Mouse (Mus musculus): Measurements from ENCODE around the gene 2310033P09Rik. TPM values are rescaled to one million over a fixed set of nuclear protein-coding genes. Genes with fewer than 3 reads are reported as not detected.

2310033P09Rik gene
- polyA plus RNA-seq, 1 experiment from 2014 or later, result 21.3 TPM

DNA sequence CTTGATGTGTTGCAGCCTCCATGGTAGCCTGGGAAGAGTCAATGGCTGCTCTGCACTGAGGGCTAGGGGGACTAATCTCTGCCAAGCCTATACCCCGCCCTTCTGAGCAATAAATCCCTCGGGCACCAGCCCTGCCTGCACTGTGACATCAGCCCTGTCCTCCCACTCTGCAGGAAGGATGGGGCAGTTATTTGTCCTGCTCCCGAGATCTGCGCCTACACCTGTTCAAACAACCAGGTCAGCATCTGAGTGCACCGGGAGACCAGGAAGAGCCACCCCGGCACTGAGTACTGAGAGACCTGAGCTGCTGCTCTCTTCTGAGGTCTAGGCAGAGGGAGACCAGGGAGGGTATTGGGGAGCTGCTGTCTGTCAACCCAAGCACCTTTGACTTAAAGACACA lies 20.4 kb upstream of the 2310033P09Rik start:
- Histone ChIP-seq H3K4me3 (ENCODE audit: low read depth, low read length) (no peak overlapping the region), H3K4me1 (replicated peaks; ENCODE audit: control insufficient read depth, insufficient read depth) (peaks cover 9% of the 10 kb centered on the region), H3K9me3 (ENCODE audit: control insufficient read depth, low read length) (no peaks in the 10 kb centered on the region), H3K9ac (ENCODE audit: low read length) (no peak overlapping the region), H3K4me2 (replicated peaks; ENCODE audit: low read depth) (no peak overlapping the region), H3K27me3 (ENCODE audit: control insufficient read depth, insufficient read depth, low read length) (no peaks in the 10 kb centered on the region), H3K27ac (replicated peaks) (peak overlapping the region; percentile 18; the same call in 1 of the 2 replicates), H3K36me3 (ENCODE audit: control insufficient read depth, insufficient read depth, low read length) (peaks cover 13% of the 10 kb centered on the region)
- TF ChIP-seq EP300 (optimal IDR thresholded peaks at IDR 0.05) (no peak), CTCF (IDR thresholded peaks at IDR 0.05; ENCODE audit: low read depth) (no peak)
- peak; percentile 12 for ATAC-seq (ENCODE audit: low FRiP score, low TSS enrichment)
- peak; percentile 40 for DNase-seq (ENCODE audit: low spot score)
- 58% methylated on average over 6 of the region's 6 CpGs for WGBS

DNA sequence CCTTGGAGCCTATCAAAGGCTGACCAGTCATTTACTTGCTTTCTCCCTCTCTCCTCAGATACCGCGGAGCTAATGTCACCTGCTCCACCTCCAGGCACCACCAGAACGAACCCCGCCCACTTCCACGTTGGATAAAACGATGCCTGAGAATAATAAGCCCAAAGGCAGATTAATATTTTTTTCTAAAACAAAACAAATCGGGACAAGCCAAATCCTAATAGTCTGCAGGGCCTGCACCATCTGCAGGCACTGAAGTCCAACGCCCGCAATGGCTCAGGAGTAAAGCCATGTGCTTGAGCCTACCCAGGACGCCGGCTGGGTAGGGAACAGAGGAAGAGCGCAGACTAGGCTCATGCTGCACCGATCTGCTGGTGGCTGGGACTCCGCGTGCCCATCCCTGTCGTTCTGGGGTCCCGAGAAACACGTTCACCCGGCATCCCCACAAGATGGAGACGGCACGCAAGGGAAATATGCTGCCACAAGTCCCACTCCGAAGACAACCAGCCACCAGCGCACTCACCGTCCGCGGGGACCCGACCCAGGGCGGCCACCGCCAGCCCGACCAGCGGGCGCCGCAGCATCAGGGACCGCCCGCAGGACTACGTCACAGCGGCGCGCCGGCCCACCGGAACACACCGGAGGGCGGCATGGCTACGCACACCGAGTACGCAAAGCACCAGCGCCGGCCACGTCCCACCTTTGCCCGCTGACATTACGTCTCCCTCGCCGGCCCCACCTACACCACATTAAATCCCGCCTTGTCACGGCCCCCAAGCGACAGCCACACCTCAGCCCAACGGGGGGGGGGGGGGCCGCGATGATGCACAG lies 16.7 kb upstream of the 2310033P09Rik start:
- peak overlapping the region; percentile 80 for H3K4me2 ChIP-seq (replicated peaks; ENCODE audit: low read depth)
- no peaks in the 10 kb centered on the region for H3K27me3 ChIP-seq (ENCODE audit: control insufficient read depth, insufficient read depth, low read length)
- 0 out of 2 replicates have a peak, but pooled peaks have one; percentile 2 for TF ChIP-seq CTCF (IDR thresholded peaks at IDR 0.05; ENCODE audit: low read depth)
- TF ChIP-seq EP300 (optimal IDR thresholded peaks at IDR 0.05), result no peak
- peak overlapping the region; percentile 80 for H3K9ac ChIP-seq (ENCODE audit: low read length)
- ATAC-seq (ENCODE audit: low FRiP score, low TSS enrichment) (peak; percentile 93), DNase-seq (ENCODE audit: low spot score) (peak; percentile 96)
- H3K9me3 ChIP-seq (ENCODE audit: control insufficient read depth, low read length), result no peaks in the 10 kb centered on the region
- WGBS, result under 1% methylated on average over 55 of the region's 59 CpGs
- peaks cover 3% of the 10 kb centered on the region; the same call in 1 of the 2 replicates for H3K36me3 ChIP-seq (ENCODE audit: control insufficient read depth, insufficient read depth, low read length)
- H3K4me1 ChIP-seq (replicated peaks; ENCODE audit: control insufficient read depth, insufficient read depth), result peaks cover 2% of the 10 kb centered on the region; the same call in 1 of the 2 replicates
- peak overlapping the region; percentile 63 for H3K4me3 ChIP-seq (ENCODE audit: low read depth, low read length)
- H3K27ac ChIP-seq (replicated peaks), result peak overlapping the region; percentile 96

GRCm38 (mm10) chr11:59192059-59192386 lies 16.1 kb upstream of the 2310033P09Rik start, which contains the start of gene Guk1:
Guk1 (minus strand) TSS chr11:59192212.
- Histone ChIP-seq H3K9me3 (ENCODE audit: control insufficient read depth, low read length) (no peaks in the 10 kb centered on the region), H3K4me3 (ENCODE audit: low read depth, low read length) (peak within 1 kb of the TSS; percentile 63), H3K9ac (ENCODE audit: low read length) (peak within 1 kb of the TSS; percentile 80), H3K4me1 (replicated peaks; ENCODE audit: control insufficient read depth, insufficient read depth) (peaks cover 2% of the 10 kb centered on the region; the same call in 1 of the 2 replicates), H3K36me3 (ENCODE audit: control insufficient read depth, insufficient read depth, low read length) (no peaks in the 10 kb centered on the region), H3K27me3 (ENCODE audit: control insufficient read depth, insufficient read depth, low read length) (no peaks in the 10 kb centered on the region), H3K27ac (replicated peaks) (peak within 1 kb of the TSS; percentile 96), H3K4me2 (replicated peaks; ENCODE audit: low read depth) (peak within 1 kb of the TSS; percentile 80)
- TF ChIP-seq EP300 (optimal IDR thresholded peaks at IDR 0.05) (no peak), CTCF (IDR thresholded peaks at IDR 0.05; ENCODE audit: low read depth) (no peak)
- no peak for ATAC-seq (ENCODE audit: low FRiP score, low TSS enrichment)
- DNase-seq (ENCODE audit: low spot score), result no peak
- WGBS, result 4% methylated on average over 16 of the region's 16 CpGs

GRCm38 (mm10) chr11:59196230-59196629 lies 11.9 kb upstream of the 2310033P09Rik start:
- no peaks in the 10 kb centered on the region for H3K4me1 ChIP-seq (replicated peaks; ENCODE audit: control insufficient read depth, insufficient read depth)
- TF ChIP-seq EP300 (optimal IDR thresholded peaks at IDR 0.05), result no peak
- no peak for TF ChIP-seq CTCF (IDR thresholded peaks at IDR 0.05; ENCODE audit: low read depth)
- H3K36me3 ChIP-seq (ENCODE audit: control insufficient read depth, insufficient read depth, low read length), result no peaks in the 10 kb centered on the region
- H3K27me3 ChIP-seq (ENCODE audit: control insufficient read depth, insufficient read depth, low read length), result no peaks in the 10 kb centered on the region
- H3K4me2 ChIP-seq (replicated peaks; ENCODE audit: low read depth), result no peak overlapping the region
- no peak for ATAC-seq (ENCODE audit: low FRiP score, low TSS enrichment)
- no peak for DNase-seq (ENCODE audit: low spot score)
- no peak overlapping the region for H3K4me3 ChIP-seq (ENCODE audit: low read depth, low read length)
- H3K9ac ChIP-seq (ENCODE audit: low read length), result no peak overlapping the region
- H3K9me3 ChIP-seq (ENCODE audit: control insufficient read depth, low read length), result no peaks in the 10 kb centered on the region
- no peak overlapping the region for H3K27ac ChIP-seq (replicated peaks)

DNA sequence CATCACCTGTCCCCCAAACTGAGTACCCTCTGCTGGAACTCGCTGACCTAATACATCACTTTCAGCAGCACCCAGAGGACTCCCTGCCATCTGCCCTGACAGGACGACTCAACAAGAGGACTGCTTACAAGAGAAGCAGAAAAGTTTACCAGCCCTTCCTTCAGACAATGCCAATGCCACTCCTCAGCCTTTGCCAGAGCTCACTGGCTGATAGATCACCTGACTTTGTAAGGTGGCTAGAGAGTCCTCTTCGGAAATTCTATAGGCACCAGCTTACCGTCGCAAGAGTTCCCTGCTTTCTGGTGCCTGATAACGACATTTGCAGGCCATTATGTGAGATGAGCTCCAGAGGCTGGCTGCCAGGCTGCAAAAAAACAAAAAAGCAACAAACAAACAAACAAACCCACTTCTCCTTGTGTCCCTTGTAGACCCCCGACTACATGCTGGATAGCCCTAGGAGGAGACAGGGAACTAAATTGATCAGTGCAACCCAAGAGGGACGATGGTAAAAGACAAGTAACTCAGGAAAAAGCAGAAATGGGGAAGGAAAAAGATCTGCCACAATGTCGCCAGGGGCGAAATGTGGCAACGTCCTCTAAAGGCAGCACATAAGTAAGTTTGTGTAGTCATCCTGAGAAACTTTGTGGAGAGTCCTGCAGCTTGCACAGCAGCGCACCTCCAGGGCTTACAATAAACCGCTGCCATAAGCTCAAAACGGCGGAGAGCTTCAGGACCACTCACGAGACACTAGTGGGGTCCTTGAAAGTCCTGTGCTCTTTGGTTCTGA lies 6.7 kb upstream of the 2310033P09Rik start:
- ATAC-seq (ENCODE audit: low FRiP score, low TSS enrichment) (0 out of 2 replicates have a peak, but pooled peaks have one; percentile 1), DNase-seq (ENCODE audit: low spot score) (no peak)
- WGBS, result 23% methylated on average over 16 of the region's 16 CpGs
- H3K4me3 ChIP-seq (ENCODE audit: low read depth, low read length), result peak overlapping the region; percentile 85
- no peak for TF ChIP-seq EP300 (optimal IDR thresholded peaks at IDR 0.05)
- no peak for TF ChIP-seq CTCF (IDR thresholded peaks at IDR 0.05; ENCODE audit: low read depth)
- peak overlapping the region; percentile 87 for H3K9ac ChIP-seq (ENCODE audit: low read length)
- H3K4me1 ChIP-seq (replicated peaks; ENCODE audit: control insufficient read depth, insufficient read depth), result 0 out of 2 replicates have a peak, but pooled peaks cover 2% of the 10 kb centered on the region
- peaks cover 2% of the 10 kb centered on the region; the same call in 1 of the 2 replicates for H3K36me3 ChIP-seq (ENCODE audit: control insufficient read depth, insufficient read depth, low read length)
- H3K27ac ChIP-seq (replicated peaks), result peak overlapping the region; percentile 83
- H3K4me2 ChIP-seq (replicated peaks; ENCODE audit: low read depth), result peak overlapping the region; percentile 82
- H3K9me3 ChIP-seq (ENCODE audit: control insufficient read depth, low read length), result no peaks in the 10 kb centered on the region
- H3K27me3 ChIP-seq (ENCODE audit: control insufficient read depth, insufficient read depth, low read length), result no peaks in the 10 kb centered on the region
